Mouse (Mus musculus) lung, postnatal 25 days (tissue): ENCODE measurements around the gene Rtn4rl1.

Experiments used
- DNase-seq: peaks from one replicate; pipeline ENCODE4 v3.0.0; 2022; ENCODE audit warnings: low spot score

The Rtn4rl1 gene

DNA sequence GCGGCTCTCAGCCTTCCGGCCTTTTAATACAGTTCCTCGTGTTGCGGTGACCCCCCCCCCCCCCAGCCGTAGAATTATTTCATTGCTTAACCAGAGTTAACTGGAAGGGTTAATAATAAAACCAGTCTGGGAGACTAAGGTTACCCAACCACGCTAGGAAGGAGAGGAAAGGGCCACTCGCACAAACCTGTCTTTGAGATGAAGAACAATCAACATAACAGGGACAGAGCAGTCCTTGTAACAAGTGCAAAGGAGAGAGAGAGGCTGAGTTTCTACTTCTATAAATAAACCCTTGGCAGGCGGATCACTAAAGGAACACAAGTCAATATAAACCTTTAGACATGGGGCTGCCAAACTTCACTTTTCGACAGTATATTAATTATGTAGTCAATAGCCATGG is 104.0 kb downstream of the Rtn4rl1 start:
- peak; percentile 37 for DNase-seq

DNA sequence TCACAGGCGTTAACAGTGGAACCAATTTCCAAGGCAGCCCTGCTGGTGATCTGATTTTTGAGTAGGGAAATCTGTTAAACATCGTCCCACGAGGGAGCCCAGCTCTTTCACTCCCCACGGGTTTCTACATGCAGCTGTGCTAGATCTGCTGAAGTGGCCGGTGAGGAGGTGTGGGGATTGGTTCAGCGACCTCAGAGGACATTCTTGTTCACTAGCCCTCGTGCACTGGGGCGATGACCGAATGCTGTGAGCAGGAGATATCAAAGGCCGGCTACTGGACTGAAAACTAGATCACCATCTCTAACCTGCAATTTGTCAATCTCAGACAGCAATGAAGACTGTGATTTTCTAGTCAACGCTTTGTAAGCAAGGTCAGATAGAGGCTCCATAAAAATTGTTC is 104.9 kb downstream of the Rtn4rl1 start:
- DNase-seq, result peak; percentile 26

- no peak for DNase-seq
Observed at GRCm38 (mm10) chr11:75299786-75300185, 106.2 kb downstream of the Rtn4rl1 start.

GRCm38 (mm10) chr11:75300954-75301353 is 107.4 kb downstream of the Rtn4rl1 start:
- no peak for DNase-seq

DNA sequence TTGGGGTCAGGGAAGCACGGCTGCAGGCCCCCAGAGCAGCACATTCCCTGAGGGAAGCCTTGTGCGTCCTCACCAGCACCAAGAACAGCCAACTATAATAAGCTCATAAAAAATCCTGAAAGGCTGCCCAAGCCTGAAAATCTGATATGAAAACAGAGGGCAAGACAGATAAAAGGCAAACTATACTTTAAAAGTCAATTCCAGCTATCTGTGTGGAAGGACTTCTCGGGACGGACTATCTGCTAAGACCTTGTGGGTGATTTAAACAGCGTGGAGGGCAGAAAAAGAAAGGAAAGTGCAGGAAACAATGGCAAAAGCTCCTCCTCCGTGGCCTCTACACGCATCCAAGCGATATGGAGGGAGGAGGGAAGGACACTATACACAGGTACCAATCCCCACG is 111.2 kb downstream of the Rtn4rl1 start:
- DNase-seq, result no peak

DNA sequence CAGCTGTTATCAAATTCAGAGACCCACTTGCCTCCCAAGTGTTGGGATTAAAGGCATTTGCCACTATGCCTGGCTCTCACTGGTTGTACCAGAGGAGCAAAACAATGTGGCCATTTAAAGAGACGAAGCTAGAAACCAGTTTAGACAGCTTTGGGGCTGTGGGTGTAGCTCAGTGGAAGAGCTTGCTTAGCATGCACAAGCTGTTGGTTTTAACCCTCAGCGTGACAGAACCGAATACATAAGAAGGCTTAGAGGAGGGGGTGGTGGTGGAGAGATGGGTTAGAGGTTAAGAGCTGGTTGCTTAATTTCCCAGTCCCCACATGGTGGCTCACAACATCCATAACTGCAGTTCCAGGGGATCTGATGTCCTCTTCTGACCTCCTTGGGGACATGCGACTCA is 115.1 kb downstream of the Rtn4rl1 start:
- no peak for DNase-seq

- DNase-seq, result no peak
Observed at GRCm38 (mm10) chr11:75310813-75311212, 117.2 kb downstream of the Rtn4rl1 start.

GRCm38 (mm10) chr11:75311751-75312150 is 118.2 kb downstream of the Rtn4rl1 start:
- DNase-seq, result no peak

- DNase-seq, result no peak
Observed at GRCm38 (mm10) chr11:75313834-75314233, 120.3 kb downstream of the Rtn4rl1 start.
